Comparison of ENCODE assay signal across 8 mouse cellular contexts in the genomic region with DNA sequence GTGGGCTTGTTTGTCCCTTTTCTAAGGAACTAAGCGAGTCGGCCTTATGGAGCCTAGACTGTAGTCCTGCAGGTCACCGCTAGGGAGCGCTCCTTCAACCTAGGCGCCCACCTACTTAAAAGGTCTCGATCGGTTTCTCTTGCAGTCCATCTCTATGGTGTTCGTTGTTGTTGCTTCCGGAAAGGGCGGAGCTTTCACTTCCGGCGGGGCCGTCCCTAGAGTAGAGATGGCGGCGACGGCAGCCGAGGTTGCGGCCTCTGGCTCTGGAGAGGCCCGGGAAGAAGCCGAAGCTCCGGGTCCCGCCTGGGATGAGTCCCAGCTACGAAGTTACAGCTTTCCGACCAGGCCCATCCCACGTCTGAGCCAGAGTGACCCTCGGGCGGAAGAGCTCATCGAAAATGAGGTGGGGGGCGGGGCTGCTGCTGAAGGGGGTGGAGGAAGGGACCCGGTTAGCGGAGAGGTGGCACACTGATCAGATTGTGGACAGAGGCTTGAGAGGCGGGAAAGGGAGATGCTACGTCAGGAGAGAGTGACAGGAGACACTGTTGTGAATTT. TPM values are rescaled to one million over a fixed set of nuclear protein-coding genes. Genes with fewer than 3 reads are reported as not detected.
DNase-seq lines count a peak whose midpoint lies in the region; ATAC-seq and TF ChIP-seq lines count a peak whose summit lies in the region.

A gene (plus strand): TSS at position 199 of the 555 bp plus-strand sequence.

- H3K27ac ChIP-seq in heart, embryonic 12.5 days (ENCODE audit: poor library complexity, severe bottlenecking), result 0 out of 2 replicates have a peak within 1 kb of the TSS, but pooled peaks have one; percentile 58
- H3K27ac ChIP-seq in kidney, postnatal 0 days, result peak within 1 kb of the TSS; percentile 74; the same call in 1 of the 2 replicates
- peak within 1 kb of the TSS; percentile 48; the same call in 1 of the 2 replicates for H3K27ac ChIP-seq in liver, embryonic 11.5 days (ENCODE audit: low read depth, low read length)
- H3K27ac ChIP-seq in stomach, embryonic 14.5 days (ENCODE audit: low read length), result peak within 1 kb of the TSS; percentile 49; the same call in 1 of the 2 replicates

- peaks cover 30% of the 10 kb centered on the region for H3K36me3 ChIP-seq in heart, embryonic 12.5 days
- H3K36me3 ChIP-seq in kidney, postnatal 0 days (ENCODE audit: insufficient read depth, low read length), result peaks cover 31% of the 10 kb centered on the region; the same call in 1 of the 2 replicates
- H3K36me3 ChIP-seq in liver, embryonic 11.5 days (ENCODE audit: control insufficient read depth, insufficient read depth, low read length), result peaks cover 17% of the 10 kb centered on the region
- H3K36me3 ChIP-seq in stomach, embryonic 14.5 days (ENCODE audit: control insufficient read depth, insufficient read depth, low read length), result peaks cover 27% of the 10 kb centered on the region

- ATAC-seq in erythroid progenitor cell, adult 5-6 weeks (replicated peaks; ENCODE audit: low FRiP score, poor library complexity, severe bottlenecking), result peak; percentile 98
- peak; percentile 95 for ATAC-seq in heart, embryonic 12.5 days (ENCODE audit: insufficient number of reproducible peaks, low FRiP score)
- ATAC-seq in kidney, postnatal 0 days (replicated peaks; ENCODE audit: low FRiP score, low read depth), result peak; percentile 94
- ATAC-seq in liver, embryonic 11.5 days (replicated peaks; ENCODE audit: low FRiP score), result peak; percentile 99
- peak; percentile 97 for ATAC-seq in stomach, embryonic 14.5 days (ENCODE audit: insufficient number of reproducible peaks, insufficient read depth, low FRiP score, low read depth)

- no peaks in the 10 kb centered on the region for H3K9me3 ChIP-seq in heart, embryonic 12.5 days (replicated peaks)
- H3K9me3 ChIP-seq in kidney, postnatal 0 days (replicated peaks; ENCODE audit: low read length), result no peaks in the 10 kb centered on the region
- H3K9me3 ChIP-seq in liver, embryonic 11.5 days (ENCODE audit: control insufficient read depth, low read length), result no peaks in the 10 kb centered on the region
- H3K9me3 ChIP-seq in stomach, embryonic 14.5 days (ENCODE audit: control insufficient read depth, low read depth, low read length), result no peaks in the 10 kb centered on the region

- peaks cover 17% of the 10 kb centered on the region for H3K4me1 ChIP-seq in heart, embryonic 12.5 days (replicated peaks)
- peaks cover 10% of the 10 kb centered on the region; the same call in 1 of the 2 replicates for H3K4me1 ChIP-seq in kidney, postnatal 0 days (replicated peaks; ENCODE audit: insufficient read depth, low read length)
- H3K4me1 ChIP-seq in liver, embryonic 11.5 days (replicated peaks; ENCODE audit: control insufficient read depth, insufficient read depth, low read length), result peaks cover 11% of the 10 kb centered on the region
- H3K4me1 ChIP-seq in stomach, embryonic 14.5 days (ENCODE audit: control insufficient read depth, insufficient read depth, low read length), result peaks cover 15% of the 10 kb centered on the region; the same call in 1 of the 2 replicates

- TF ChIP-seq CTCF in kidney, postnatal 0 days (IDR thresholded peaks at IDR 0.05; ENCODE audit: low read depth), result peak; percentile 97

- peak; percentile 97 for DNase-seq in CD4-positive helper T cell, adult 2 months (ENCODE audit: low read depth, low spot score)
- DNase-seq in brain, embryonic 18.5 days (ENCODE audit: low read depth, low spot score), result peak; percentile 90
- peak; percentile 99 for DNase-seq in kidney, postnatal 0 days (ENCODE audit: low spot score)
- peak; percentile 89 for DNase-seq in liver, embryonic 11.5 days (ENCODE audit: low spot score)
- DNase-seq in naive thymus-derived CD4-positive, alpha-beta T cell, adult 2 months (ENCODE audit: low read depth), result peak; percentile 98

- peak within 1 kb of the TSS; percentile 76 for H3K9ac ChIP-seq in heart, embryonic 12.5 days
- H3K9ac ChIP-seq in kidney, postnatal 0 days (ENCODE audit: low read depth, low read length), result peak within 1 kb of the TSS; percentile 82
- H3K9ac ChIP-seq in liver, embryonic 11.5 days (ENCODE audit: low read depth, low read length), result peak within 1 kb of the TSS; percentile 79
- H3K9ac ChIP-seq in stomach, embryonic 14.5 days (replicated peaks; ENCODE audit: low read depth, low read length), result peak within 1 kb of the TSS; percentile 64

- H3K4me3 ChIP-seq in heart, embryonic 12.5 days, result peak within 1 kb of the TSS; percentile 75
- peak within 1 kb of the TSS; percentile 79 for H3K4me3 ChIP-seq in kidney, postnatal 0 days (replicated peaks; ENCODE audit: low read depth, low read length)
- peak within 1 kb of the TSS; percentile 83 for H3K4me3 ChIP-seq in liver, embryonic 11.5 days (ENCODE audit: low read depth, low read length)
- peak within 1 kb of the TSS; percentile 79 for H3K4me3 ChIP-seq in stomach, embryonic 14.5 days (ENCODE audit: low read depth, low read length)

- 1% methylated on average over 33 of the region's 33 CpGs for WGBS in heart, embryonic 12.5 days
- under 1% methylated on average over 33 of the region's 33 CpGs for WGBS in kidney, postnatal 0 days
- WGBS in liver, embryonic 11.5 days, result under 1% methylated on average over 33 of the region's 33 CpGs
- under 1% methylated on average over 33 of the region's 33 CpGs for WGBS in stomach, embryonic 14.5 days

- no peaks in the 10 kb centered on the region for H3K27me3 ChIP-seq in heart, embryonic 12.5 days (replicated peaks)
- no peaks in the 10 kb centered on the region for H3K27me3 ChIP-seq in kidney, postnatal 0 days (ENCODE audit: insufficient read depth, low read length)
- H3K27me3 ChIP-seq in liver, embryonic 11.5 days (replicated peaks; ENCODE audit: control insufficient read depth, insufficient read depth, low read length), result no peaks in the 10 kb centered on the region
- no peaks in the 10 kb centered on the region for H3K27me3 ChIP-seq in stomach, embryonic 14.5 days (ENCODE audit: control insufficient read depth, insufficient read depth, low read length)

- peak within 1 kb of the TSS; percentile 78 for H3K4me2 ChIP-seq in heart, embryonic 12.5 days
- peak within 1 kb of the TSS; percentile 77 for H3K4me2 ChIP-seq in kidney, postnatal 0 days (ENCODE audit: low read length)
- H3K4me2 ChIP-seq in liver, embryonic 11.5 days, result peak within 1 kb of the TSS; percentile 96
- H3K4me2 ChIP-seq in stomach, embryonic 14.5 days (replicated peaks; ENCODE audit: low read depth, low read length), result peak within 1 kb of the TSS; percentile 64

RNA-seq across cellular contexts. Expression of the gene that starts here (rescaled TPM):
- 1.8 and 2.5 TPM in 2 replicates for total RNA-seq in erythroid progenitor cell, adult 5-6 weeks (2015; ENCODE audit: low replicate concordance)
- total RNA-seq in erythroid progenitor cell, adult 5-6 weeks (2017; ENCODE audit: low replicate concordance), result 3.6 and 5.8 TPM in 2 replicates
- 40.8 TPM in 2 replicates for polyA plus RNA-seq in heart, embryonic 12.5 days (2016; fragmentation: Nextera tagmentation; extraction: Ambion mirVana)
- 16.4 and 18.0 TPM in 2 replicates for polyA plus RNA-seq in kidney, postnatal 0 days (2015; fragmentation: Nextera tagmentation; extraction: Ambion mirVana)
- polyA plus RNA-seq in liver, embryonic 11.5 days (2014; fragmentation: Nextera tagmentation; extraction: Ambion mirVana), result 19.7 and 22.4 TPM in 2 replicates
- polyA plus RNA-seq in stomach, embryonic 14.5 days (2014; fragmentation: Nextera tagmentation; extraction: Ambion mirVana), result 29.0 and 31.3 TPM in 2 replicates

Comparison
In these comparisons a context has a peak if more than half of its experiments do, and no peak if none do; other contexts are left out.
1. Peak in every context shown above with its lines: DNase-seq, ATAC-seq, H3K4me3 ChIP-seq and H3K27ac ChIP-seq.